Mouse (Mus musculus): Measurements from ENCODE around the gene Syngr3. TPM values are rescaled to one million over a fixed set of nuclear protein-coding genes. Genes with fewer than 3 reads are reported as not detected.

The Syngr3 gene
- polyA plus RNA-seq, 1 experiment = 94.2 TPM

DNA sequence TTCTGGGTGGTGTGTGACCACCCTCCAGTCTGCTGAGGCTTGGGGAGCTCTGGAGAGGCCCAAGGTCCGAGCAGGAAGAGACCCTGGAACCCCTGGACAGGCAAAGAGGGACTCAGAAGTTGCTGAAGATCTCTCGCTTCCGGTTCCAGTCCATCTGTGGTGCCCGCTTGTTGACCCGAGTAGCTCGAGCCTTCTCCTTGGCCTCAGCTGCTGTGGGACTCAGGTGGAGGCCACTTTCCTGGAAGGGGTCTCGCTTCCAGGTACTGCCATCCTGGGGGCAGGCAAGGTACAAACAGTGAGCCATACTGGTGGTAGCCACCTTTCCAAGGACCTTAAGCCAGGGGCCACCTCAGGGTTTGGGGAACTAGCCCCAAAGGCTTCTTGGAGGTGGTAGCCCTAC, 49.6 kb downstream of the Syngr3 start:
- no peak for DNase-seq (ENCODE audit: low read depth)
- no peak for TF ChIP-seq CTCF (IDR thresholded peaks at IDR 0.05; ENCODE audit: borderline replicate concordance, extremely low read depth, insufficient read depth, insufficient read length)
- no peak for TF ChIP-seq POLR2A (IDR thresholded peaks at IDR 0.05; ENCODE audit: borderline replicate concordance, extremely low read depth, insufficient read depth, insufficient read length, poor library complexity, severe bottlenecking)

DNA sequence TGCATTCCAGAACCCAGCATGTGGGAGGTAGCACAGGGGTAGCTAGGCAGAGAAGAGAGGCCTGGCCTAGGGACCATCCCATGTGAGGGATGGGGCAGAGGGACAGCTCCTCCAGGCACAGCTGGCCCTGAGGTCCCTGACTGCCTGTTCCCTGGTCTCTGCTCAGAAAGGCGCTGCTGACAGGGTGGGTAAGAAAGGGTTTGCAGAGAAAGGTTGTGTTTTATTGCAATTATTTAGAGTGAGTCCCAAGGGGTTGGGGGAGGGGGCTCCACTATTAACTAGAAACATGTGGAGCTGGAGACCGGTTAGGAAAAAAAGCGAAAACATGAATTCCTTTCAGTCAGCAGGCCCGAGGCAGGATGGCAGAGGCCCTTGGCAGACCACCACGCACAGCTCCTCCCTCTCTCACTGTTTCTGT, 50.2 kb downstream of the Syngr3 start:
- DNase-seq (ENCODE audit: low read depth) = no peak
- TF ChIP-seq CTCF (IDR thresholded peaks at IDR 0.05; ENCODE audit: borderline replicate concordance, extremely low read depth, insufficient read depth, insufficient read length) (no peak), POLR2A (IDR thresholded peaks at IDR 0.05; ENCODE audit: borderline replicate concordance, extremely low read depth, insufficient read depth, insufficient read length, poor library complexity, severe bottlenecking) (no peak)

DNA sequence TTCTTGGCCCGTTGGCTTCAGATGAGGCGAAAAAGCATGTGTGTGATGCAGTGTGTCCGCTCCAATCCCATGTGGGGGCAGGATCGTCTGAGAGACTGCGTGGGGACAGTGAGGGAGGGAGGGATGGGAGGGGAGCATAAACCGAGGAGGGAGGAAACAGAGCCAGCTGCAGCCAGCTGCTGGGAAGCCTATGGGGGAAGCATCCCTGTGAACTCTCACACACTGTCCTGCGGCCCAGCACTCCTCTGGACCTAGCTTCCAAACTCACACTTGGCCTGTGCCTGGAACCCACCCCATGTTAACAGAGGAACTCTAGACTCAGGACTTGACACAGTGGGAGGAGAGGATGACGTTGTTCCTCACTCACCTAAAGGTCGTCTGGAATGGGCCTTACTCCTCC, 50.9 kb downstream of the Syngr3 start:
- no peak for DNase-seq (ENCODE audit: low read depth)

GRCm38 (mm10) chr17:24638214-24638613, 51.5 kb downstream of the Syngr3 start:
- DNase-seq (ENCODE audit: low read depth) = no peak
- TF ChIP-seq CTCF (IDR thresholded peaks at IDR 0.05; ENCODE audit: borderline replicate concordance, extremely low read depth, insufficient read depth, insufficient read length) = no peak

More for the DNA sequence above, 50.9 kb downstream of the Syngr3 start:
- TF ChIP-seq CTCF (IDR thresholded peaks at IDR 0.05; ENCODE audit: borderline replicate concordance, extremely low read depth, insufficient read depth, insufficient read length) (no peak), POLR2A (IDR thresholded peaks at IDR 0.05; ENCODE audit: borderline replicate concordance, extremely low read depth, insufficient read depth, insufficient read length, poor library complexity, severe bottlenecking) (no peak)

DNA sequence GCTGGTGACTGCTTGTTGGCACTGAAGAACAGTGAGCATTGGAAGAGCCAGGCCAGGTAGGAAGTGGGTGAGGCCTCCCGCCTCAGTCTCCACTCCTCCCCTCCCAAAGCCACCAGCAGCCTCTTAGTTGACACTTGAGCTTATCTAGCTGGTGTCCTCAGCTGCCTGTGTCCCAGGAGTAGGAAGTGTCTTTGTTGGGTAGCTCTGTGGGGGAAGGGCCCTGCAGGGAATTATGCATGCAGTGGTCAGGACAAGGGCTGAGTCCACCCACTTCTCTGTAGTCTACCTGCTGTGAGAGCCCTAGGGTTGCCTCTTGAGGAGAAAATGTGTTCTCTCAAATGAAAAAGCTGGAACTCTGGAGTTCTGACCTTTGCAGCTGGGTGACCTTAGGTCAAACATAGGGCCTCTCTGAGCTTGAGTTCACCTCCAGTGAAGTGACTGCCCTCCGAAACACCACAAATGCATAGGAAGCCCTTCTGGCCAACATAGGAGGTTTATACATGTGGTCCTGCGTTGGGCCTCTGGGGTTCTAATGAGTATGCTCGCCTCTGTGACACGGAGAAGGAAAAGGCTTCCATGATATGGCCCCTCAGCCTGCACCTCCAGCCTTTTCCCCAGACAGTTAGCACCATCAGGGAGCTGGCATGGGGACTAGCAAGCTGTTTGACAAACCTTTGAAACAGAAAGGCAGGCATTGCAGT, 52.8 kb downstream of the Syngr3 start:
- TF ChIP-seq CTCF (IDR thresholded peaks at IDR 0.05; ENCODE audit: borderline replicate concordance, extremely low read depth, insufficient read depth, insufficient read length) (no peak), POLR2A (IDR thresholded peaks at IDR 0.05; ENCODE audit: borderline replicate concordance, extremely low read depth, insufficient read depth, insufficient read length, poor library complexity, severe bottlenecking) (no peak)
- no peak for DNase-seq (ENCODE audit: low read depth)

DNA sequence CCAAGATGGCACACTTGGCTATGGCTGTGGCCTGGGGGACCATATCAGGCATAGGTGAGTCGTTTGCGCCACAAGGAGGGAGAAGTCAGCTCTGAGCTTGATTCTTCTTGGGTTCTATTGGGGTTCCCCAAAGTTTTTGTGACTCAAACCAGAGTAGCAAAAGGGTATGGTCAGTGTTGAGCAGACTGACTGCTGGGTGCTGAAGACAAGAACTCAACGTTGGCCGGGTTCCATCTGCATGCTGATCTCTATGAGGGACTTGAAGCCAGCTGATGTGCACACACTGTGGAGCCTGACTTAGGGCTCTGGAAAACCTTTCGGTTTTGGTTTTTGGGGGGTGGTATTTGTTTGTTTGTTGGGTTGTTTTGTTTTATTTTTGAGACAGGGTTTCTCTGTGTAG, 54.1 kb downstream of the Syngr3 start:
- no peak for DNase-seq (ENCODE audit: low read depth)
- TF ChIP-seq CTCF (IDR thresholded peaks at IDR 0.05; ENCODE audit: borderline replicate concordance, extremely low read depth, insufficient read depth, insufficient read length) (no peak), POLR2A (IDR thresholded peaks at IDR 0.05; ENCODE audit: borderline replicate concordance, extremely low read depth, insufficient read depth, insufficient read length, poor library complexity, severe bottlenecking) (no peak)

Other genes with a start within 250 kb of the Syngr3 start
- 27.1 and 34.3 TPM in 2 replicates for gene Dnase1l2, start 246.8 kb downstream of the Syngr3 start, polyA plus RNA-seq (2012; rRNA removed)
- gene E4f1, start 219.6 kb downstream of the Syngr3 start, polyA plus RNA-seq (2012; rRNA removed) = 89.5 and 99.5 TPM in 2 replicates
- gene Pgp, start 219.6 kb downstream of the Syngr3 start, polyA plus RNA-seq (2012; rRNA removed) = 49.6 and 52.2 TPM in 2 replicates
- 0.48 and 0.77 TPM in 2 replicates for gene Bricd5, start 216.1 kb downstream of the Syngr3 start, polyA plus RNA-seq (2012; rRNA removed)
- 47.1 and 53.7 TPM in 2 replicates for gene Mlst8, start 210.9 kb downstream of the Syngr3 start, polyA plus RNA-seq (2012; rRNA removed)
- gene Caskin1, start 201.4 kb downstream of the Syngr3 start, polyA plus RNA-seq (2012; rRNA removed) = 91.5 and 142 TPM in 2 replicates
- gene Traf7, start 162.0 kb downstream of the Syngr3 start, polyA plus RNA-seq (2012; rRNA removed) = 310 and 422 TPM in 2 replicates
- gene Rab26, start 155.7 kb downstream of the Syngr3 start, polyA plus RNA-seq (2012; rRNA removed) = 3.2 and 5.6 TPM in 2 replicates
- 65.9 and 74.2 TPM in 2 replicates for gene Pkd1, start 140.1 kb downstream of the Syngr3 start, polyA plus RNA-seq (2012; rRNA removed)
- gene Tsc2, start 57.3 kb downstream of the Syngr3 start, polyA plus RNA-seq (2012; rRNA removed) = 189 and 190 TPM in 2 replicates
- 10.4 and 15.3 TPM in 2 replicates for gene Nthl1, start 57.3 kb downstream of the Syngr3 start, polyA plus RNA-seq (2012; rRNA removed)
- 30.7 and 34.3 TPM in 2 replicates for gene Slc9a3r2, start 39.6 kb downstream of the Syngr3 start, polyA plus RNA-seq (2012; rRNA removed)
- 0.23 TPM in 1 of 2 replicates, not detected in the other for gene Npw, start 31.5 kb downstream of the Syngr3 start, polyA plus RNA-seq (2012; rRNA removed)
- 76.3 and 102 TPM in 2 replicates for gene Zfp598, start 20.3 kb downstream of the Syngr3 start, polyA plus RNA-seq (2012; rRNA removed)
- 28.8 and 29.2 TPM in 2 replicates for gene Gfer, start 6.2 kb upstream of the Syngr3 start, polyA plus RNA-seq (2012; rRNA removed)
- 7.6 and 10.7 TPM in 2 replicates for gene Noxo1, start 6.3 kb upstream of the Syngr3 start, polyA plus RNA-seq (2012; rRNA removed)
- 75.0 and 95.7 TPM in 2 replicates for gene Tbl3, start 17.7 kb upstream of the Syngr3 start, polyA plus RNA-seq (2012; rRNA removed)
- gene Rnf151, start 28.1 kb upstream of the Syngr3 start, polyA plus RNA-seq (2012; rRNA removed) = 0.54 and 0.64 TPM in 2 replicates
- gene Rps2, start 28.2 kb upstream of the Syngr3 start, polyA plus RNA-seq (2012; rRNA removed) = 1,770 and 1,849 TPM in 2 replicates
- 245 and 253 TPM in 2 replicates for gene Ndufb10, start 34.5 kb upstream of the Syngr3 start, polyA plus RNA-seq (2012; rRNA removed)
- 0.05 and 0.08 TPM in 2 replicates for gene Rpl3l, start 37.9 kb upstream of the Syngr3 start, polyA plus RNA-seq (2012; rRNA removed)
- 28.0 and 31.5 TPM in 2 replicates for gene Msrb1, start 46.7 kb upstream of the Syngr3 start, polyA plus RNA-seq (2012; rRNA removed)
- gene Hs3st6, start 63.0 kb upstream of the Syngr3 start, polyA plus RNA-seq (2012; rRNA removed) = 0.69 and 0.88 TPM in 2 replicates
- not detected in 2 replicates for gene Meiob, start 114.3 kb upstream of the Syngr3 start, polyA plus RNA-seq (2012; rRNA removed)
- 39.7 and 46.3 TPM in 2 replicates for gene Hagh, start 150.2 kb upstream of the Syngr3 start, polyA plus RNA-seq (2012; rRNA removed)
- 13.9 and 14.8 TPM in 2 replicates for gene Fahd1, start 160.4 kb upstream of the Syngr3 start, polyA plus RNA-seq (2012; rRNA removed)
- gene Igfals, start 176.0 kb upstream of the Syngr3 start, polyA plus RNA-seq (2012; rRNA removed) = 0.14 TPM in 1 of 2 replicates, not detected in the other
- 29.5 and 36.3 TPM in 2 replicates for gene Nubp2, start 196.4 kb upstream of the Syngr3 start, polyA plus RNA-seq (2012; rRNA removed)
- 84.5 and 105 TPM in 2 replicates for gene Spsb3, start 196.7 kb upstream of the Syngr3 start, polyA plus RNA-seq (2012; rRNA removed)
- gene Eme2, start 205.1 kb upstream of the Syngr3 start, polyA plus RNA-seq (2012; rRNA removed) = 41.0 and 50.3 TPM in 2 replicates
- gene Mrps34, start 205.2 kb upstream of the Syngr3 start, polyA plus RNA-seq (2012; rRNA removed) = 94.6 and 120 TPM in 2 replicates
- gene Nme3, start 206.5 kb upstream of the Syngr3 start, polyA plus RNA-seq (2012; rRNA removed) = 71.5 and 91.4 TPM in 2 replicates
- gene Mapk8ip3, start 247.0 kb upstream of the Syngr3 start, polyA plus RNA-seq (2012; rRNA removed) = 217 and 242 TPM in 2 replicates

Data from brain, embryonic 14.5 days (tissue).